Mouse (Mus musculus): ENCODE data around the gene Cldn6.

- TF ChIP-seq FLI1 (IDR thresholded peaks at IDR 0.05; ENCODE audit: low read length) (no peak), GATA1 (IDR thresholded peaks at IDR 0.05; ENCODE audit: borderline replicate concordance, low read length) (no peak)
Observed at GRCm38 (mm10) chr17:23725477-23725876, 46.4 kb downstream of the Cldn6 start.

Data from megakaryocyte, embryonic 14.5 days (primary cell).